Mouse (Mus musculus): ENCODE measurements around the gene Ereg.
A peak's percentile ranks its signal among the peaks of the same experiment; 100 is the strongest.

The Ereg gene

GRCm38 (mm10) chr5:91074450-91074950 is at the start of gene Ereg:
Gene Ereg (plus strand): TSS chr5:91074622.
- DNase-seq = peak; percentile 16 to 35

- DNase-seq = no peak
Observed at GRCm38 (mm10) chr5:91027164-91027563, 47.3 kb upstream of the Ereg start, which contains the start of gene Epgn. Gene Epgn (plus strand): TSS chr5:91027464.

GRCm38 (mm10) chr5:91027840-91028239 is 46.6 kb upstream of the Ereg start:
- DNase-seq = no peak

- peak in 1 of 2 experiments; percentile 8 for DNase-seq
Observed at GRCm38 (mm10) chr5:91030629-91031028, 43.8 kb upstream of the Ereg start.

GRCm38 (mm10) chr5:91035341-91035740 is 39.1 kb upstream of the Ereg start:
- DNase-seq = no peak

GRCm38 (mm10) chr5:91036628-91037027 is 37.8 kb upstream of the Ereg start:
- DNase-seq = peak in 1 of 2 experiments; percentile 9

GRCm38 (mm10) chr5:91037756-91038155 is 36.7 kb upstream of the Ereg start:
- DNase-seq = no peak

- peak; percentile 61 to 65 for DNase-seq
Observed at GRCm38 (mm10) chr5:91038547-91038946, 35.9 kb upstream of the Ereg start.

- DNase-seq = no peak
Observed at GRCm38 (mm10) chr5:91038963-91039362, 35.5 kb upstream of the Ereg start.

GRCm38 (mm10) chr5:91047987-91048386 is 26.4 kb upstream of the Ereg start:
- DNase-seq = no peak

- no peak for DNase-seq
Observed at GRCm38 (mm10) chr5:91048397-91048796, 26.0 kb upstream of the Ereg start.

GRCm38 (mm10) chr5:91072340-91072739 is 2.1 kb upstream of the Ereg start:
- DNase-seq = peak; percentile 5

GRCm38 (mm10) chr5:91073626-91074025 is 796 bp upstream of the Ereg start:
- DNase-seq = no peak

- no peak for DNase-seq
Observed at GRCm38 (mm10) chr5:91074026-91074425, 396 bp upstream of the Ereg start.

GRCm38 (mm10) chr5:91075021-91075420 is 599 bp downstream of the Ereg start:
- peak in 1 of 2 experiments; percentile 2 for DNase-seq

- DNase-seq = no peak
Observed at GRCm38 (mm10) chr5:91083016-91083415, 8.6 kb downstream of the Ereg start.

- DNase-seq = peak in 1 of 2 experiments; percentile 11
Observed at GRCm38 (mm10) chr5:91085291-91085690, 10.9 kb downstream of the Ereg start.

GRCm38 (mm10) chr5:91090301-91090700 is 15.9 kb downstream of the Ereg start:
- DNase-seq = no peak

- DNase-seq = no peak
Observed at GRCm38 (mm10) chr5:91097911-91098614, 23.6 kb downstream of the Ereg start.

GRCm38 (mm10) chr5:91101742-91102141 is 27.3 kb downstream of the Ereg start:
- DNase-seq = no peak

GRCm38 (mm10) chr5:91103943-91104665 is 29.7 kb downstream of the Ereg start:
- DNase-seq = peak; percentile 95 to 97

GRCm38 (mm10) chr5:91106248-91106647 is 31.8 kb downstream of the Ereg start:
- no peak for DNase-seq

- no peak for DNase-seq
Observed at GRCm38 (mm10) chr5:91110023-91110670, 35.7 kb downstream of the Ereg start.
